Mouse (Mus musculus) testis, adult 2 months (tissue): ENCODE results near the gene Cacna2d1. TPM values are rescaled to one million over a fixed set of nuclear protein-coding genes. Genes with fewer than 3 reads are reported as not detected.

Source experiments
- H3K27ac ChIP-seq: fragments of 200-500 bp; 2 replicates; pipeline ENCODE4 v1.5.1; 2012; ENCODE audit warnings: low read depth, low read length; ENCODE audit not compliant: control insufficient read depth, insufficient read depth
- H3K27me3 ChIP-seq: fragments of 200-500 bp; 2 replicates; pipeline ENCODE4 v1.6.1; 2012; ENCODE audit warnings: mild to moderate bottlenecking, low read length, moderate library complexity; ENCODE audit not compliant: control insufficient read depth, insufficient read depth
- H3K36me3 ChIP-seq: fragments of 200-500 bp; 2 replicates; pipeline ENCODE4 v1.6.1; 2012; ENCODE audit warnings: mild to moderate bottlenecking, low read length; ENCODE audit not compliant: control insufficient read depth, insufficient read depth
- H3K4me1 ChIP-seq: fragments of 200-500 bp; 2 replicates; pipeline ENCODE4 v1.6.1; 2012; ENCODE audit warnings: low read length; ENCODE audit not compliant: control insufficient read depth, insufficient read depth
- H3K4me3 ChIP-seq: fragments of 200-500 bp; 2 replicates; pipeline ENCODE4 v1.5.1; 2012; ENCODE audit warnings: low read depth, mild to moderate bottlenecking, low read length, moderate library complexity, mixed read lengths; ENCODE audit not compliant: control insufficient read depth
- CTCF ChIP-seq: fragments of 200-500 bp; IDR thresholded peaks from 2 replicates; pipeline ENCODE4 v1.5.1; 2012; ENCODE audit warnings: low read depth, mild to moderate bottlenecking, inconsistent platforms, low read length, moderate library complexity; ENCODE audit not compliant: control insufficient read depth, insufficient read depth, insufficient replicate concordance
- POLR2A ChIP-seq: fragments of 200-500 bp; IDR thresholded peaks from 2 replicates; pipeline ENCODE4 v1.6.1; 2012; ENCODE audit warnings: low read depth, mild to moderate bottlenecking, inconsistent platforms, low read length, moderate library complexity; ENCODE audit not compliant: control insufficient read depth
- polyA plus RNA-seq: library from polyadenylated mRNA; depleted of rRNA; stranded (reverse); fragments of >200 nt; gene quantifications from 2 replicates; pipeline ENCODE4 v1.2.3, GENCODE M21; 2012

Gene Cacna2d1
- polyA plus RNA-seq, 1 experiment = 1.5 TPM

- Histone ChIP-seq H3K36me3 (no peaks in the 10 kb centered on the region), H3K27ac (no peak overlapping the region), H3K4me1 (no peaks in the 10 kb centered on the region), H3K27me3 (no peaks in the 10 kb centered on the region), H3K4me3 (no peak overlapping the region)
- no peak for TF ChIP-seq POLR2A
- TF ChIP-seq CTCF = no peak
Measured at GRCm38 (mm10) chr5:15983354-15983753, 48.9 kb downstream of the Cacna2d1 start.

DNA sequence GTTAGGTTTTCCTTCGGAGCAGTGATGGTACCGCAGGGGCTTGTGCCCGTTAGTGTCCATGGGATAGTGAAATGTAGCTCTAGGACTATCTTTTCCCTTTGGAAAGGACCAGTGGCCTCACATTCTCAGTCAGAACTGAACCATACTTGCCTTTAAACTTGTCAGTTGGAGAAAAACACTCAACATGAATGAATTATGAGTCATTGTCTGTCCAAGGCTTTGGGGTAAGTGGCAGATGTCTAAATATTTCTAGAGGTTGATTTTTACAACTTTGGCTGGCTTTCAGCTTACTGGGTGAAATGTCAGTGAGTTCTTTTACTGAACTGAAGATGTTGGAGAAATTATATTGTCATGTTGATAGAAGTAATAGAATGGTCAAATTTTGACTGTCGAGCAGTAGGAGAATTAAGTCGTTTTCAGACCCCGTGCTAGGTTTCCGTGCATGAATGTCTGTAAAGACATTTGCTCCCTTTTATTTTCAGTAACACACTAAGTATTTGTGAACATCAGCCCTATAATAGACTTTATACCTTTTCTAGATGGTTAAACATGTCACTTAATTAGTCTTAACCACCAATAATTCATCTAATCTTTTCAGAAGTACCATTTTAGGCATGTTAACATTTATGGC, 50.9 kb downstream of the Cacna2d1 start:
- no peaks in the 10 kb centered on the region for H3K27me3 ChIP-seq
- TF ChIP-seq CTCF (no peak), POLR2A (no peak)
- H3K4me3 ChIP-seq = no peak overlapping the region
- H3K36me3 ChIP-seq = no peaks in the 10 kb centered on the region
- no peaks in the 10 kb centered on the region for H3K4me1 ChIP-seq
- no peak overlapping the region for H3K27ac ChIP-seq

- Histone ChIP-seq H3K4me3 (no peak overlapping the region), H3K36me3 (no peaks in the 10 kb centered on the region), H3K27me3 (no peaks in the 10 kb centered on the region), H3K27ac (no peak overlapping the region), H3K4me1 (no peaks in the 10 kb centered on the region)
- no peak for TF ChIP-seq POLR2A
- no peak for TF ChIP-seq CTCF
Measured at GRCm38 (mm10) chr5:15985901-15986300, 51.4 kb downstream of the Cacna2d1 start.

DNA sequence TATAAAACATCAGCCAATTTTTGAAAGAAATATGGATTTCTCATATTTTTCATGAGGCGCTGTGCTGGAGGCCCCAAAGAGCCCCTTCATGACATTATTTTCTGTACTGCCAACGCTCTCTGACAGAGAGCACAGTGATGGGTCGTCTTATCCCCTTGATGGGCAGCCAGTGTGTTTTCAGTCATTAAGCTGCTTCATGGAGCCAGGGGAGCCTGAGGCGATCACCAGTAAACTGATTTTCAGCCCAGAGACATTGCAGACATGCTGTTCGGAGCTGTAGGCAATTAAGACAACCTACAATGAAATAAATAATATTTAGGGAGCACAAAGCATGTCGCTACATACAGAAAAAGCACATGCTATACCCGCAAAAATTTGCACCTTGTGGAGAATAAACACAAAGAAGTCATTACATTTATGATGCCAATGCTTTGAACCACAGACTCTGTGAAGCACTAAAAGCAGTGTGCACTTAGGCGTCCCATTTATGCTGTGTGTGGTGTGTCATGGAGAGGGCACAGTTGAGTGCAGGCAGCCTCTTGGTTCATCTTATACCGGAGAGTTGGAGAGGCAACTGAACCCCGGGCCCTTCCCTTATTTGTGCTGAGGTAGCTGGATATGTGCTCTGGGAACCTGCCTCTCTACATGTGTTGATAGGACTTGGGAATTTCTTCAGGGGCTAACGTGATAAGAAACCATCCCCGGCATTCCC, 57.1 kb downstream of the Cacna2d1 start:
- Histone ChIP-seq H3K27ac (no peak overlapping the region), H3K36me3 (no peaks in the 10 kb centered on the region), H3K4me3 (no peak overlapping the region), H3K4me1 (no peaks in the 10 kb centered on the region), H3K27me3 (no peaks in the 10 kb centered on the region)
- TF ChIP-seq POLR2A (no peak), CTCF (no peak)

GRCm38 (mm10) chr5:15993252-15993944, 58.9 kb downstream of the Cacna2d1 start:
- Histone ChIP-seq H3K4me3 (no peak overlapping the region), H3K27ac (no peak overlapping the region), H3K4me1 (no peaks in the 10 kb centered on the region), H3K27me3 (no peaks in the 10 kb centered on the region), H3K36me3 (no peaks in the 10 kb centered on the region)
- TF ChIP-seq POLR2A = no peak
- TF ChIP-seq CTCF = no peak

DNA sequence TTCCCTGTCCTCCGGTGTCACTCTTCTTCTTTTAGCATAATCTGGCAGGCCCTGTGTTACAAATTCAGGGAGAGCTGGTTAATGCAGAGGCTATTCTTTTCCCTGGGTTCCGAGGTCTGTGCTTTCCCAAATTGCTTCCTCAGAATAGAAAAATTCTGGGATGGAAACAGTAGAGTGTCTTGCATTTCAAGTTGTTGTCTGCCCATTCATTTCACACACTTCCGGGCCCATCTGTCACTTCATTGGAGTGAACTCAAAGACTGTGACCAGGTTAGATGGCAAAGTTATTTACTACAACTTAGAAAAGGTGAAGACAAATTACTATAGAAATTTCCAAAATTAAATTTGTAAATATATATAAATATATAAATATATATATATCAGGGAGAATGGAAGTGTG, 62.7 kb downstream of the Cacna2d1 start:
- Histone ChIP-seq H3K36me3 (no peaks in the 10 kb centered on the region), H3K4me1 (no peaks in the 10 kb centered on the region), H3K27ac (no peak overlapping the region), H3K4me3 (no peak overlapping the region), H3K27me3 (no peaks in the 10 kb centered on the region)
- no peak for TF ChIP-seq POLR2A
- TF ChIP-seq CTCF = no peak

DNA sequence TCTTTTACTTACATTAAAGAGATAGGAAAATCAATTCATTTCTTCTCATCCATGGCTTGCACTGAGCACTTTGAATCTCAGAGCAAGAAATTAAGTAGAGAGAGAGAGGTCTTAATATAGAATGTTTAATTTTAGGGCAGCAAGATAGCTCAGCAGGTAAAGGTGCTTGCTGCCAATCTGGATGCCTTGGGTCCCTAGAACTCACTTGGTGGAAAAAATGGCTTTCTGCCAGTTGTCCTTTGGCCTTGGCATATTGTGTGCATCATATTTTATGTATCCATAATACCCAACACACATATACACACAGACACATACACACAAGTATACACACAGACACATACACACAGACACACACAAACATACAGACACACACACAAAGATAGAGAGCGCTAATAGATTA, 63.3 kb downstream of the Cacna2d1 start:
- Histone ChIP-seq H3K36me3 (no peaks in the 10 kb centered on the region), H3K4me3 (no peak overlapping the region), H3K4me1 (no peaks in the 10 kb centered on the region), H3K27ac (no peak overlapping the region), H3K27me3 (no peaks in the 10 kb centered on the region)
- TF ChIP-seq CTCF (no peak), POLR2A (no peak)
